Mouse (Mus musculus) heart, embryonic 11.5 days (tissue): ENCODE data around the gene Bnip2. TPM values are rescaled to one million over a fixed set of nuclear protein-coding genes. Genes with fewer than 3 reads are reported as not detected.
A peak's percentile ranks its signal among the peaks of the same experiment; 100 is the strongest.

ENCODE experiments used
- ATAC-seq: fragments of 200-750 bp; cut with Nextera tagmentation; replicated peaks from 2 replicates; pipeline ENCODE4 v1.8.0; 2017; ENCODE audit warnings: moderate library complexity; ENCODE audit not compliant: insufficient number of reproducible peaks, low FRiP score, low TSS enrichment
- H3K27ac ChIP-seq: fragments of 300-500 bp; sonication (generic); 2 replicates; pipeline ENCODE4 v1.5.1; 2014; ENCODE audit warnings: mild to moderate bottlenecking, low read depth, low read length
- H3K27me3 ChIP-seq: fragments of 300-500 bp; sonication (generic); 2 replicates; pipeline ENCODE4 v1.6.1; 2014; ENCODE audit warnings: mild to moderate bottlenecking, low read length, mixed read lengths; ENCODE audit not compliant: control insufficient read depth, insufficient read depth
- H3K36me3 ChIP-seq: fragments of 300-500 bp; sonication (generic); 2 replicates; pipeline ENCODE4 v1.6.1; 2014; ENCODE audit warnings: mild to moderate bottlenecking, low read length, moderate library complexity, mixed read lengths; ENCODE audit not compliant: control insufficient read depth, insufficient read depth
- H3K4me1 ChIP-seq: fragments of 300-500 bp; sonication (generic); 2 replicates; pipeline ENCODE4 v1.6.1; 2014; ENCODE audit warnings: low read length; ENCODE audit not compliant: control insufficient read depth, insufficient read depth
- H3K4me2 ChIP-seq: fragments of 300-500 bp; sonication (generic); 2 replicates; pipeline ENCODE4 v1.6.1; 2014; ENCODE audit warnings: mild to moderate bottlenecking, moderate library complexity
- H3K4me3 ChIP-seq: fragments of 300-500 bp; sonication (generic); 2 replicates; pipeline ENCODE4 v1.5.1; 2014; ENCODE audit warnings: low read depth, low read length
- H3K9ac ChIP-seq: fragments of 300-500 bp; sonication (generic); 2 replicates; pipeline ENCODE4 v1.6.1; 2014; ENCODE audit warnings: mild to moderate bottlenecking, low read depth, low read length, moderate library complexity
- H3K9me3 ChIP-seq: fragments of 300-500 bp; sonication (generic); replicated peaks from 2 replicates; pipeline ENCODE4 v1.6.1; 2016; ENCODE audit warnings: low read length; ENCODE audit not compliant: control insufficient read depth
- WGBS: fragments of 180-500 bp; shearing (Covaris S2); extraction: QIAGEN DNeasy Blood & Tissue Kit; methylation state at CpG from one replicate; pipeline ENCODE4 v1.1.7; 2014; ENCODE audit not compliant: insufficient replicate concordance; 5-methylcytosine and 5-hydroxymethylcytosine counted together
- polyA plus RNA-seq: library from polyadenylated mRNA; unstranded; fragments of >200 nt; fragmentation: Nextera tagmentation; extraction: Ambion mirVana; gene quantifications from 2 replicates; pipeline ENCODE4 v1.2.1, GENCODE M21; 2014

The Bnip2 gene
- polyA plus RNA-seq, result 124 and 133 TPM in 2 replicates

- peak; percentile 91 for ATAC-seq
- Histone ChIP-seq H3K36me3 (no peaks in the 10 kb centered on the region), H3K4me3 (peak within 1 kb of the TSS; percentile 99), H3K4me1 (peaks cover 19% of the 10 kb centered on the region), H3K27ac (peak within 1 kb of the TSS; percentile 98), H3K27me3 (no peaks in the 10 kb centered on the region), H3K4me2 (peak within 1 kb of the TSS; percentile 70), H3K9ac (peak within 1 kb of the TSS; percentile 97), H3K9me3 (no peaks in the 10 kb centered on the region)
- under 1% methylated on average over 50 of the region's 76 CpGs for WGBS
Observed at GRCm38 (mm10) chr9:69989303-69990121, at the start of gene Bnip2. TSS of gene Bnip2 (plus strand) at chr9:69989466.

GRCm38 (mm10) chr9:69940839-69941490 is 48.3 kb upstream of the Bnip2 start:
- H3K9ac ChIP-seq, result no peak overlapping the region
- no peak for ATAC-seq
- H3K27ac ChIP-seq, result no peak overlapping the region
- no peaks in the 10 kb centered on the region for H3K27me3 ChIP-seq
- no peaks in the 10 kb centered on the region for H3K4me1 ChIP-seq
- no peak overlapping the region for H3K4me3 ChIP-seq
- no peaks in the 10 kb centered on the region for H3K36me3 ChIP-seq
- no peaks in the 10 kb centered on the region for H3K9me3 ChIP-seq
- WGBS, result 81% methylated on average over 7 of the region's 7 CpGs
- H3K4me2 ChIP-seq, result no peak overlapping the region

GRCm38 (mm10) chr9:69941556-69941955 is 47.7 kb upstream of the Bnip2 start:
- Histone ChIP-seq H3K4me2 (no peak overlapping the region), H3K4me1 (no peaks in the 10 kb centered on the region), H3K9me3 (no peaks in the 10 kb centered on the region), H3K4me3 (no peak overlapping the region), H3K27ac (no peak overlapping the region), H3K36me3 (no peaks in the 10 kb centered on the region), H3K9ac (no peak overlapping the region), H3K27me3 (no peaks in the 10 kb centered on the region)
- WGBS, result 72% methylated on average over 6 of the region's 6 CpGs
- no peak for ATAC-seq

- Histone ChIP-seq H3K36me3 (no peaks in the 10 kb centered on the region), H3K4me3 (no peak overlapping the region), H3K27me3 (no peaks in the 10 kb centered on the region), H3K9ac (no peak overlapping the region), H3K4me1 (no peaks in the 10 kb centered on the region), H3K4me2 (no peak overlapping the region), H3K27ac (no peak overlapping the region), H3K9me3 (no peaks in the 10 kb centered on the region)
- WGBS, result 11% methylated on average over 2 of the region's 2 CpGs
- no peak for ATAC-seq
Observed at GRCm38 (mm10) chr9:69948964-69949363, 40.3 kb upstream of the Bnip2 start.

GRCm38 (mm10) chr9:69949641-69950040 is 39.6 kb upstream of the Bnip2 start:
- Histone ChIP-seq H3K4me1 (no peaks in the 10 kb centered on the region), H3K36me3 (no peaks in the 10 kb centered on the region), H3K4me3 (no peak overlapping the region), H3K27ac (no peak overlapping the region), H3K9ac (no peak overlapping the region), H3K4me2 (no peak overlapping the region), H3K27me3 (no peaks in the 10 kb centered on the region), H3K9me3 (no peaks in the 10 kb centered on the region)
- 81% methylated on average over 4 of the region's 4 CpGs for WGBS
- ATAC-seq, result no peak

- Histone ChIP-seq H3K4me2 (no peak overlapping the region), H3K27ac (no peak overlapping the region), H3K36me3 (no peaks in the 10 kb centered on the region), H3K9ac (no peak overlapping the region), H3K4me1 (no peaks in the 10 kb centered on the region), H3K9me3 (no peaks in the 10 kb centered on the region), H3K4me3 (no peak overlapping the region), H3K27me3 (no peaks in the 10 kb centered on the region)
- 61% methylated on average over 6 of the region's 6 CpGs for WGBS
- ATAC-seq, result no peak
Observed at GRCm38 (mm10) chr9:69961007-69961406, 28.3 kb upstream of the Bnip2 start.

GRCm38 (mm10) chr9:69964370-69964769 is 24.9 kb upstream of the Bnip2 start:
- no peaks in the 10 kb centered on the region for H3K9me3 ChIP-seq
- no peak overlapping the region for H3K4me2 ChIP-seq
- H3K36me3 ChIP-seq, result no peaks in the 10 kb centered on the region
- H3K27me3 ChIP-seq, result no peaks in the 10 kb centered on the region
- no peak overlapping the region for H3K27ac ChIP-seq
- 55% methylated on average over 3 of the region's 3 CpGs for WGBS
- no peak for ATAC-seq
- no peak overlapping the region for H3K9ac ChIP-seq
- no peaks in the 10 kb centered on the region for H3K4me1 ChIP-seq
- no peak overlapping the region for H3K4me3 ChIP-seq

- H3K27me3 ChIP-seq, result no peaks in the 10 kb centered on the region
- H3K4me1 ChIP-seq, result peaks cover 6% of the 10 kb centered on the region
- no peak overlapping the region for H3K4me3 ChIP-seq
- 76% methylated on average over 1 of the region's 1 CpGs for WGBS
- H3K9me3 ChIP-seq, result no peaks in the 10 kb centered on the region
- no peak overlapping the region for H3K27ac ChIP-seq
- no peak for ATAC-seq
- no peak overlapping the region for H3K4me2 ChIP-seq
- no peak overlapping the region; the same call in 1 of the 2 replicates for H3K9ac ChIP-seq
- H3K36me3 ChIP-seq, result no peaks in the 10 kb centered on the region
Observed at GRCm38 (mm10) chr9:69985526-69985925, 3.7 kb upstream of the Bnip2 start.
